Mouse (Mus musculus): ENCODE measurements around the gene Wnt7b. TPM values are rescaled to one million over a fixed set of nuclear protein-coding genes. Genes with fewer than 3 reads are reported as not detected.

Gene Wnt7b
- total RNA-seq, 2 experiments from 2014 or later = 46.4 to 47.6 TPM

DNA sequence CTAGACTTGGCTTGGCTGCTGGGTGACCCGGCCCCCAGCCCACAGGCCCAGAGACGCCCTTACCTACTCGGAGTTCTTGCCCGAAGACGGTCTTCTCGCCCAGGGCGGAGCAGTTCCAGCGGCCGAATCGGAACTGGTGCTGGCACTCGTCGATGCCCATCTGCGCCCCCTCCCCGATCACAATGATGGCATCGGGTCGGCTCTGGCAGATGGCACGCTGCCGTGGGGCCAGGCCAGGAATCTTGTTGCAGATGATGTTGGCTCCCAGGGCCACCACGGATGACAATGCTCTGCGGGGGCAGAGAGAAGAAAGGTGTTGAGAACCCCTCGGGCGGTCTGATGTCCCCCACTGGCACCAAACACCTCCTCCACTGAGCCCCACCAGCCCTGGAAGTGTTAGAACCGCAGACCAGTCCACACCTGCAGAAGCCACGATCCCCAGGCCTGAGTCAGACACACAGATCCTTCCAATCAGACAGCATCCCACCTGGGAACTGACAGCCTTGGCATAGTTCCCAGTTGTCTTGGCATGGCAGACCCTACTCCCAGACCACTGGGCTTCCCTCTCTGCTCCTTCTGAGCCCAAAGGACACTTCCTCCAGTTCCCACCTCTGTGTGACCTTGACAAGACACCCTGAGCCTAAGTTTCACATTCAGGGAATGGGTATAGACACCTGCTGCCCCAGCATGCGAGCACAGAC is 23.3 kb downstream of the Wnt7b start:
- Histone ChIP-seq H3K27ac (no peak overlapping the region), H3K4me3 (no peak overlapping the region)
- DNase-seq (ENCODE audit: low spot score in 2 of 2) = no peak
- no peak for TF ChIP-seq CTCF (conservative IDR thresholded peaks at IDR 0.05)

- peak in 1 of 2 experiments; percentile 34 for DNase-seq (ENCODE audit: low spot score in 2 of 2)
- H3K4me3 ChIP-seq = no peak overlapping the region
- no peak for TF ChIP-seq CTCF (conservative IDR thresholded peaks at IDR 0.05)
- H3K27ac ChIP-seq = peak overlapping the region; percentile 77
These were observed 26.5 kb downstream of the Wnt7b start for GRCm38 (mm10) chr15:85555799-85556198.

DNA sequence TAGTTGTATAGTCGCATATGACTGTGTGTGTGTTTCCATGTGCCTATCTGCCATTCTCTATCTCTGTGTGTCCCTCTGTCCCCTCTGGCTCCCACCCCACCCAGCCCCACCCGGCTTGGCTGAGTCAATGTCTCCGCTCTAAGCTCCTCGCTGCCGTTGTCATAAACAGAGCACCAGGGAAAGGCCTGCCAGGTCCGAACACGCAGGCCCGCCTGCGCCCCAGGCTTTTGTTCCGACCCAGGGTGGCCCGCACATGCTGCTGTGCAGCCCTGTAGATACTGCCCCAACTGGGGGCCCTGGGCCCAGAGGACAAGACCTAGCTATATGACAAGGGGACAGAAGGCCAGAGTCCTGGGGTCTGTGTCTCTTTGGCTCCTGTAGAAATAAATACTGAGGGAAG is 28.9 kb downstream of the Wnt7b start:
- no peak for DNase-seq (ENCODE audit: low spot score in 2 of 2)
- no peak for TF ChIP-seq CTCF (conservative IDR thresholded peaks at IDR 0.05)
- H3K27ac ChIP-seq = no peak overlapping the region
- H3K4me3 ChIP-seq = no peak overlapping the region

DNA sequence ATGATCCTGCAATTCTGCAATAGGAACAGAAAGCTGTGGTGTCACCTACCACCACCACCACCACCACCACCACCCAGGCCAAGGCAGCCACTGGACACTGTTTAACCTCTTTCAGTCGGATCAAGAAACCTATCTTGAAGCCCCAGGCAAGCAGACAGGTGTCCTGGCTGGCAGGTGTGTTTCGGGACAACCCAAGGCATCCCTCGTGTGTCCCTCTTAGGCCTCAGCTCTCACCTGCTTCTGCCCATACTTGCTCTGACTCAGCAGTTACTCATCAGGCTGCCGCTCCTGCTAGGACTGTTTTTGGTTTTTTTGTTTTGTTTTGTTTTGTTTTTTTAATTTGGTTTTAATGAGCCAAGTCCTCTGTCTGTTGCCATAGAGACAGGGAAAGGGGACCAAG is 35.8 kb downstream of the Wnt7b start:
- TF ChIP-seq CTCF (conservative IDR thresholded peaks at IDR 0.05) = no peak

GRCm38 (mm10) chr15:85545369-85545768 is 36.9 kb downstream of the Wnt7b start:
- no peak for DNase-seq (ENCODE audit: low spot score in 2 of 2)
- Histone ChIP-seq H3K27ac (no peak overlapping the region), H3K4me3 (no peak overlapping the region)
- no peak for TF ChIP-seq CTCF (conservative IDR thresholded peaks at IDR 0.05)

More for the DNA sequence above, 35.8 kb downstream of the Wnt7b start:
- no peak for DNase-seq (ENCODE audit: low spot score in 2 of 2)
- H3K27ac ChIP-seq = peak overlapping the region; percentile 61
- H3K4me3 ChIP-seq = no peak overlapping the region

DNA sequence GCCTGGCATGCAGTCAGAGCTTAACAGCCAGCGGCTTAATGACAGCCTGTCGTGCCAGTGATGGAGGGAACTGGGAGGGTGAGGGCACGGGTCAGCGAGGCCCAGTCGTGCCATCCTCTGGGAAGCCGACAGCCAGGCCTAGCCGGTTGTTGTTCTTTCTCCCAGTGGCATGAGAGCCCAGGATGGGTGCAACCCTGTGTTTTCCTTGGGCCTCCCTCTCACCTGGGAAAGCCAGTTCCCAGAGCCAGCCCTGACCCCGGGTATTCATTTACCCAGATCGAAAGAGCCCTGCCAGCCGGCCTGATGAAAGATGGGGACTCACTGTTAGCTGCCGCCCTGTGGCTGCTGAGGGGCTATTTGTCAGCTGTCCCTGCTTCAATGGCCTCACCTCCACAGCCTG is 44.1 kb downstream of the Wnt7b start:
- Histone ChIP-seq H3K4me3 (no peak overlapping the region), H3K27ac (no peak overlapping the region)
- TF ChIP-seq CTCF (conservative IDR thresholded peaks at IDR 0.05) = no peak
- DNase-seq (ENCODE audit: low spot score in 2 of 2) = no peak

DNA sequence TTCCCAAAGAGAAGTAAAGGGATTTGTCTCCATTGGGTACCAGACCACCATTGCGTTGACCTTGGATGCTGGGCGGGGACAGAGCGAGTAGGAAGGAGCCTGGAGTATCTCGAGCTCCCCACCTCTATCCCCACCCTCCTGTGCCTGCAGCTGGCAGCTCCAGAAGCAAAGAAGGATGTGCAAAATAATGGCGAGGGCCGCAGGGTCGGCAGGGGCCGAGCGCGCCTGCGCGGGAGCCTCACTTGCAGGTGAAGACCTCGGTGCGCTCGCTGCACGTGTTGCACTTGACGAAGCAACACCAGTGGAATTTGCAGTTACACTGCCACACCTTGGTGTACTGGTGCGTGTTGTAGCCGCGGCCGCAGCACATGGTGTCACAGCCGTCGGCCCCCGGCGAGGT is 45.1 kb downstream of the Wnt7b start:
- DNase-seq (ENCODE audit: low spot score in 2 of 2) = no peak
- no peak overlapping the region for H3K27ac ChIP-seq
- TF ChIP-seq CTCF (conservative IDR thresholded peaks at IDR 0.05) = no peak
- no peak overlapping the region for H3K4me3 ChIP-seq

- DNase-seq (ENCODE audit: low spot score in 2 of 2) = no peak
- TF ChIP-seq CTCF (conservative IDR thresholded peaks at IDR 0.05) = no peak
- Histone ChIP-seq H3K4me3 (no peak overlapping the region), H3K27ac (no peak overlapping the region)
These were observed 47.6 kb downstream of the Wnt7b start for GRCm38 (mm10) chr15:85534646-85535045.

DNA sequence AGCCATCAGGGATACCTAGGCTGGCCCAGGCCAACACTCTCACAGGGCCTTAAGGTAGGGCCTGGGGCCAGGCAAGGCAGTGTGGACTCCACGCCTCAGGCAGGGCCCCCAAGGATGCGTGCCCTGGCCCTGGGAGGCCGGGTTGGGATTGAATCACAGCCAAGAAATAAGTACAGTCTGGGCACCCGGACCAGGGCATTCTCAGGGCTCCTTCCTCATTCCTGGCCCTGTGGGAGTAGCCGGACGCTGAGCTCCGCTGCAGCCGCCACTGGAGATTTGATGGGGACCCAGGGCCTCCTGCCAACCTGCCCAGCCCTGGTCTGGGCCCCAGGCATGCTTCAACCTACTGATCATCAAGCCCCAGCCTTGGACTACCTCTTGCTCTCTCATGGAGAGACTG is 48.1 kb downstream of the Wnt7b start:
- H3K27ac ChIP-seq = no peak overlapping the region
- DNase-seq (ENCODE audit: low spot score in 2 of 2) = no peak
- TF ChIP-seq CTCF (conservative IDR thresholded peaks at IDR 0.05) = no peak
- H3K4me3 ChIP-seq = no peak overlapping the region

- TF ChIP-seq CTCF (conservative IDR thresholded peaks at IDR 0.05) = no peak; the same call in 1 of the 2 replicates
- DNase-seq (ENCODE audit: low spot score in 2 of 2) = no peak
- Histone ChIP-seq H3K27ac (no peak overlapping the region), H3K4me3 (no peak overlapping the region)
These were observed 50.2 kb downstream of the Wnt7b start for GRCm38 (mm10) chr15:85532063-85532462.

DNA sequence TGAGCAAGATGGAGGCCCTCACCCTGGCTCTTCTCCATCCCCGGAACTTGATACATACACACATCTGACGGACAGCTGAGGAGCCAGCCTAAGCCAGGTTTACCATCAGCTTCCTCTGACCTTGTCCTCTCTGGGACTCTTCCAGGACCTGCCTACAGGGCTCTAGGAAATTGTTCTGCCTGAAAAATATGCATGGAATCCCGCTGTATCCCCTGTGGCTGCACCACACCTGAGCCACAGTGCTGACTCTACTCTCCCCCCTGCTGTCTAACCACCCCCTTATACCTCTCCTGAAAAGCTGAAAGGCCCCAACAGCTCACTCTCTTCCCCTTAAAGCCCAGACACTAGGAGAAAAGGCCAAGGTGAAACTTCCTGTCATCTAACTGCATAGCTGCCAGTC is 52.4 kb downstream of the Wnt7b start:
- no peak for DNase-seq (ENCODE audit: low spot score in 2 of 2)
- TF ChIP-seq CTCF (conservative IDR thresholded peaks at IDR 0.05) = no peak
- Histone ChIP-seq H3K4me3 (no peak overlapping the region), H3K27ac (no peak overlapping the region)

GRCm38 (mm10) chr15:85524404-85524950 is 57.8 kb downstream of the Wnt7b start:
- H3K27ac ChIP-seq = no peak overlapping the region
- H3K4me3 ChIP-seq = no peak overlapping the region
- DNase-seq (ENCODE audit: low spot score in 2 of 2) = no peak
- no peak for TF ChIP-seq CTCF (conservative IDR thresholded peaks at IDR 0.05)

DNA sequence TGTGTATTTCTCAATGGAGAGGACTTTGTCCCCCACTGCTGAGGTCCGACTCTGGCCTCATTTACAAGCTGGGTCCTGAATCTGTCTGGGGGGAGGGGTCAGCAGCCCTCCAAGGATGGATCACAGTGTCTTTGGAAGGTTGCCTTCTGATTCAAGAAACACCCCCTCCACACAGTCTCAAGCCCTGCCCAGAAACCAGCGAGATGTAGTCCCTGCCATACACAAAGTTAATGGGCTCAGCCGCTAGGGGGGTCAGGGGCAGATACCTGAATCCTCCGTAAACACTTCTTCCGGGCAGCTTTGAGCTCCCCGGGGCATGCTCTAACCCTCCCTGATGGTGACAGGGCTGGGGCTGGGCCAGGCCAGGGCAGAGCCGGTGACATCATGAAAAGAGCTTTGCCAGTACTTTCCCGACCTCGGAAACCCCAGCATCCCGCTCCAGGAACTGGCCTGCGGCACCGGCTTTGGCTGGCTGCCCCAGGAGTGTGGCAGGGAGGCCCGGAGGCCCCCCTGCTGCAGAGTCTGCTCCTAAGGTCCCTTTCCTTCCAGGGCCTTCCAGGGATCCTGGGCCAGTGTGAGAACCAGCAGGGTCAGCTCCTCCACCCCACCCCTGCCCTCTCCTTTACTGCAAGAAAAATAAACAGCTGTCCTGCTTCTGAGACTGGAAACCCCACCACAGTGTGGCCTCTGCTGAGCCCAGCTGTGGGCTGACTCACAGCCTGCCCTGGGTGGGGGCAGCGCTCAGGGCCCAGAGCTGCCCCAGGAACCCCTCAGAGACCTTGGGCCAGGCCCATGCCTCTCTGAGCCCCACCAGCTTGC is 58.9 kb downstream of the Wnt7b start:
- no peak overlapping the region for H3K27ac ChIP-seq
- TF ChIP-seq CTCF (conservative IDR thresholded peaks at IDR 0.05) = peak; percentile 53
- H3K4me3 ChIP-seq = no peak overlapping the region; the same call in 1 of the 2 replicates
- DNase-seq (ENCODE audit: low spot score in 2 of 2) = no peak

Measured in layer of hippocampus, adult 2 months (tissue).